Comparison of ENCODE assay signal across 9 mouse cellular contexts in the genomic region with DNA sequence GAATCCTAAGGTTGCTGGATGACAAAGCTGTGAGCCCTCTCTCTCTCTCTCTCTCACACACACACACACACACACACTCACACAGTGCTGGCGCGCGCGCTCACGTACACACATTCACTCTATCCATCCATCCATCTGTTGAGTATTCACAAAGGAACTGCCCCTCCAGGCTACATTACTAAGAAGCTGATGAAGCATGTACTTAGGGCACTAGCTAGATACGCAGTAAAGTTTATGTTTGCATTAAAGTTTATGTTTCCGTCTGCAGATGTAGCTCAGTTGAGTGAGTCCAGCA. TPM values are rescaled to one million over a fixed set of nuclear protein-coding genes. Genes with fewer than 3 reads are reported as not detected.
DNase-seq lines count a peak whose midpoint lies in the region; ATAC-seq and TF ChIP-seq lines count a peak whose summit lies in the region.
"Had no signal": no experiment of that assay in that cellular context is flagged by ENCODE, and none has a peak within 500 bp of the region (broad histone marks: within the 10 kb centered on the region; RNA-seq: fewer than 3 reads in every experiment).

No protein-coding gene starts in this region.

- H3K9ac ChIP-seq in forebrain, embryonic 11.5 days (ENCODE audit: low read length), result peak overlapping the region; percentile 80
- peak overlapping the region; percentile 75 for H3K9ac ChIP-seq in liver, embryonic 13.5 days

- no peak for TF ChIP-seq CTCF in gastrocnemius, adult 2 months (IDR thresholded peaks at IDR 0.05)

- H3K27ac ChIP-seq in gastrocnemius, adult 2 months, result peak overlapping the region; percentile 75; the same call in 1 of the 2 replicates
- H3K27ac ChIP-seq in forebrain, embryonic 11.5 days (ENCODE audit: low read depth, low read length), result no peak overlapping the region; the same call in 1 of the 2 replicates
- H3K27ac ChIP-seq in liver, embryonic 13.5 days, result peak overlapping the region; percentile 58; the same call in 1 of the 2 replicates

- no peaks in the 10 kb centered on the region for H3K27me3 ChIP-seq in forebrain, embryonic 11.5 days (ENCODE audit: control insufficient read depth, insufficient read depth, low read length)
- 0 out of 2 replicates have a peak, but pooled peaks cover 4% of the 10 kb centered on the region for H3K27me3 ChIP-seq in liver, embryonic 13.5 days

- H3K4me2 ChIP-seq in forebrain, embryonic 11.5 days (ENCODE audit: low read depth, low read length, severe bottlenecking), result peak overlapping the region; percentile 97
- peak overlapping the region; percentile 94 for H3K4me2 ChIP-seq in liver, embryonic 13.5 days

- no peak for ATAC-seq in forebrain, embryonic 11.5 days (replicated peaks; ENCODE audit: low FRiP score)
- no peak for ATAC-seq in liver, embryonic 13.5 days (ENCODE audit: low read depth)
- no peak for ATAC-seq in granulocyte monocyte progenitor cell, adult 5-6 weeks (replicated peaks; ENCODE audit: poor library complexity, severe bottlenecking)

- H3K36me3 ChIP-seq in forebrain, embryonic 11.5 days (ENCODE audit: control insufficient read depth, insufficient read depth, low read length), result no peaks in the 10 kb centered on the region
- no peaks in the 10 kb centered on the region for H3K36me3 ChIP-seq in liver, embryonic 13.5 days

- peaks cover 4% of the 10 kb centered on the region for H3K4me1 ChIP-seq in forebrain, embryonic 11.5 days (replicated peaks; ENCODE audit: control insufficient read depth, insufficient read depth, low read length)
- peaks cover 25% of the 10 kb centered on the region for H3K4me1 ChIP-seq in liver, embryonic 13.5 days (replicated peaks)

- no peaks in the 10 kb centered on the region for H3K9me3 ChIP-seq in forebrain, embryonic 11.5 days (ENCODE audit: control insufficient read depth, low read length)
- H3K9me3 ChIP-seq in liver, embryonic 13.5 days (replicated peaks), result no peaks in the 10 kb centered on the region

- WGBS in forebrain, embryonic 11.5 days, result 44% methylated on average over 7 of the region's 7 CpGs
- WGBS in liver, embryonic 13.5 days (ENCODE audit: insufficient replicate concordance), result 55% methylated on average over 7 of the region's 7 CpGs

- no peak for DNase-seq in gastrocnemius, adult 2 months
- no peak for DNase-seq in gastrocnemius, adult 18-20 months (ENCODE audit: low spot score)
- peak; percentile 29 for DNase-seq in A20 (ENCODE audit: low read depth, low spot score)
- peak; percentile 64 for DNase-seq in forebrain, embryonic 11.5 days (ENCODE audit: low spot score)
- no peak for DNase-seq in liver, embryonic 13.5 days
- DNase-seq in layer of hippocampus, adult 9-10 months (ENCODE audit: low spot score), result no peak
- DNase-seq in layer of hippocampus, adult 11-12 months (ENCODE audit: low spot score), result no peak

- intact Hi-C loops in gastrocnemius, adult 2 months (cut with DNase I), result loop anchor here (5.0 kb wide), 2 partner anchors 74 to 144 kb away; partner anchors contain the start of genes Rimbp3 and Tmem191c

- peak overlapping the region; percentile 98 for H3K4me3 ChIP-seq in gastrocnemius, adult 2 months
- H3K4me3 ChIP-seq in forebrain, embryonic 11.5 days (ENCODE audit: low read depth, low read length), result peak overlapping the region; percentile 73
- peak overlapping the region; percentile 86 for H3K4me3 ChIP-seq in liver, embryonic 13.5 days (replicated peaks)

RNA-seq across cellular contexts. Expression of gene Sdf2l1, which starts 0.7 kb away (rescaled TPM):
- 1 to 10 TPM; 4.3 to 8.0 TPM for total RNA-seq in gastrocnemius, adult 2 months (2021)
- total RNA-seq in gastrocnemius, adult 18-20 months (2021), result 1 to 10 TPM; 4.7 to 5.9 TPM
- polyA plus RNA-seq in forebrain, embryonic 11.5 days (2014; fragmentation: Nextera tagmentation; extraction: Ambion mirVana), result 64.9 and 68.4 TPM in 2 replicates
- polyA plus RNA-seq in liver, embryonic 13.5 days (2015; fragmentation: Nextera tagmentation; extraction: Ambion mirVana), result 75.6 and 77.1 TPM in 2 replicates
- 163 and 168 TPM in 2 replicates for total RNA-seq in granulocyte monocyte progenitor cell, adult 5-6 weeks (2014; fragmentation: Nextera tagmentation)
- 202 and 226 TPM in 2 replicates for total RNA-seq in granulocyte monocyte progenitor cell, adult 5-6 weeks (2017)

RNA-seq across cellular contexts. Expression of gene 2610318N02Rik, which starts 7.9 kb away (rescaled TPM):
- not detected for total RNA-seq in gastrocnemius, adult 2 months (2021)
- total RNA-seq in gastrocnemius, adult 18-20 months (2021), result not detected
- 104 and 111 TPM in 2 replicates for polyA plus RNA-seq in forebrain, embryonic 11.5 days (2014; fragmentation: Nextera tagmentation; extraction: Ambion mirVana)
- 28.3 and 28.9 TPM in 2 replicates for polyA plus RNA-seq in liver, embryonic 13.5 days (2015; fragmentation: Nextera tagmentation; extraction: Ambion mirVana)
- 48.7 and 50.1 TPM in 2 replicates for total RNA-seq in granulocyte monocyte progenitor cell, adult 5-6 weeks (2014; fragmentation: Nextera tagmentation)
- 15.0 and 23.5 TPM in 2 replicates for total RNA-seq in granulocyte monocyte progenitor cell, adult 5-6 weeks (2017)

RNA-seq across cellular contexts. Expression of gene Ydjc, which starts 11.6 kb away (rescaled TPM):
- under 1 TPM in 1 of 2 experiments, not detected in 1; 0.31 TPM for total RNA-seq in gastrocnemius, adult 2 months (2021)
- under 1 TPM in 1 of 2 experiments, not detected in 1; 0.17 TPM for total RNA-seq in gastrocnemius, adult 18-20 months (2021)
- 5.7 and 6.0 TPM in 2 replicates for polyA plus RNA-seq in forebrain, embryonic 11.5 days (2014; fragmentation: Nextera tagmentation; extraction: Ambion mirVana)
- polyA plus RNA-seq in liver, embryonic 13.5 days (2015; fragmentation: Nextera tagmentation; extraction: Ambion mirVana), result 15.7 and 15.8 TPM in 2 replicates
- total RNA-seq in granulocyte monocyte progenitor cell, adult 5-6 weeks (2014; fragmentation: Nextera tagmentation), result 19.4 and 28.6 TPM in 2 replicates
- 26.5 and 41.3 TPM in 2 replicates for total RNA-seq in granulocyte monocyte progenitor cell, adult 5-6 weeks (2017)

RNA-seq across cellular contexts. Expression of gene Ccdc116, which starts 14.2 kb away (rescaled TPM):
- total RNA-seq in gastrocnemius, adult 2 months (2021), result under 1 TPM in 1 of 2 experiments, not detected in 1; 0.11 TPM
- total RNA-seq in gastrocnemius, adult 18-20 months (2021), result under 1 TPM in 1 of 2 experiments, not detected in 1; 0.09 TPM
- polyA plus RNA-seq in forebrain, embryonic 11.5 days (2014; fragmentation: Nextera tagmentation; extraction: Ambion mirVana), result 0.61 and 0.97 TPM in 2 replicates
- polyA plus RNA-seq in liver, embryonic 13.5 days (2015; fragmentation: Nextera tagmentation; extraction: Ambion mirVana), result 0.62 and 0.81 TPM in 2 replicates
- 3.7 and 7.8 TPM in 2 replicates for total RNA-seq in granulocyte monocyte progenitor cell, adult 5-6 weeks (2014; fragmentation: Nextera tagmentation)
- 1.0 and 3.0 TPM in 2 replicates for total RNA-seq in granulocyte monocyte progenitor cell, adult 5-6 weeks (2017)
- total RNA-seq: monocyte, adult 5-6 weeks had no signal

RNA-seq across cellular contexts. Expression of gene Ppil2, which starts 21.8 kb away (rescaled TPM):
- 10 to 100 TPM; 27.6 to 31.4 TPM for total RNA-seq in gastrocnemius, adult 2 months (2021)
- total RNA-seq in gastrocnemius, adult 18-20 months (2021), result 10 to 100 TPM; 22.9 to 30.8 TPM
- 153 and 156 TPM in 2 replicates for polyA plus RNA-seq in forebrain, embryonic 11.5 days (2014; fragmentation: Nextera tagmentation; extraction: Ambion mirVana)
- polyA plus RNA-seq in liver, embryonic 13.5 days (2015; fragmentation: Nextera tagmentation; extraction: Ambion mirVana), result 57.4 and 64.3 TPM in 2 replicates
- 71.2 and 96.8 TPM in 2 replicates for total RNA-seq in granulocyte monocyte progenitor cell, adult 5-6 weeks (2014; fragmentation: Nextera tagmentation)
- 92.8 and 93.5 TPM in 2 replicates for total RNA-seq in granulocyte monocyte progenitor cell, adult 5-6 weeks (2017)

Comparison
In these comparisons a context has a peak if more than half of its experiments do, and no peak if none do; other contexts are left out.
1. DNase-seq: peak in A20 (single experiment) and forebrain, embryonic 11.5 days (single experiment); none in gastrocnemius, adult 2 months (single experiment), gastrocnemius, adult 18-20 months (single experiment), liver, embryonic 13.5 days (single experiment), layer of hippocampus, adult 9-10 months (single experiment) and layer of hippocampus, adult 11-12 months (single experiment).
2. RNA of gene Sdf2l1, which starts 0.7 kb away (total RNA-seq): 163 to 226 TPM in granulocyte monocyte progenitor cell, adult 5-6 weeks; 4.3 to 8.0 TPM in gastrocnemius, adult 2 months and 4.7 to 5.9 TPM in gastrocnemius, adult 18-20 months; every median in the first group is over 10 times any median in the second.
3. RNA of gene 2610318N02Rik, which starts 7.9 kb away (total RNA-seq): 15.0 to 50.1 TPM in granulocyte monocyte progenitor cell, adult 5-6 weeks; not detected in gastrocnemius, adult 18-20 months and not detected in gastrocnemius, adult 2 months; every median in the first group is over 10 times any median in the second.
4. RNA of gene Ydjc, which starts 11.6 kb away (total RNA-seq): 19.4 to 41.3 TPM in granulocyte monocyte progenitor cell, adult 5-6 weeks; 0.31 TPM in gastrocnemius, adult 2 months and 0.17 TPM in gastrocnemius, adult 18-20 months; every median in the first group is over 10 times any median in the second.
5. Peak in every context shown above with its lines, with median percentiles within 50 percentile points of each other: H3K4me3 ChIP-seq.